Mouse (Mus musculus) cerebellum, adult (tissue): ENCODE results near the gene Cage1.

Source experiments
- ATAC-seq: cut with Nextera tagmentation; 2 replicates; pipeline ENCODE4 v1.9.2; 2017; ENCODE audit warnings: mild to moderate bottlenecking, moderate library complexity, mixed read lengths; ENCODE audit not compliant: insufficient number of reproducible peaks, low FRiP score, low TSS enrichment

Cage1 gene

DNA sequence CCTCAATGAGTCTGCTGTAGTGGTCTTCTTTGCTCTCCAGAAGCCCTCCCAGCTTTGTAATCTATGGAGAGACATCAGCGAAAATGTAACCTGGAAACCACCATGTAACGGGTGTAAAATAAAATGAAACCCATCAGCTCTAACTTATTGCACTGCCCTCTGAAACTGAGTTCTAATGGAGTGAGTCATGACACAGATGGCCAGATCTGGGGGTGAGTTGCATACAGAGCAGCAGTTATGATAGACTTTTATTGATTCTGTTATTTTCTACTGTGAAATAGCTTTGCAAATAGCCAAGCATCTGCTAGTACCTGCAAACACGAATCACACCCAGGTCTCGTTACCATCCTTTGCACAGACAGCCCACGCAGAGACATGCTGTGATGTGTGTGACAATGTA, 24.4 kb downstream of the Cage1 start:
- no peak for ATAC-seq

DNA sequence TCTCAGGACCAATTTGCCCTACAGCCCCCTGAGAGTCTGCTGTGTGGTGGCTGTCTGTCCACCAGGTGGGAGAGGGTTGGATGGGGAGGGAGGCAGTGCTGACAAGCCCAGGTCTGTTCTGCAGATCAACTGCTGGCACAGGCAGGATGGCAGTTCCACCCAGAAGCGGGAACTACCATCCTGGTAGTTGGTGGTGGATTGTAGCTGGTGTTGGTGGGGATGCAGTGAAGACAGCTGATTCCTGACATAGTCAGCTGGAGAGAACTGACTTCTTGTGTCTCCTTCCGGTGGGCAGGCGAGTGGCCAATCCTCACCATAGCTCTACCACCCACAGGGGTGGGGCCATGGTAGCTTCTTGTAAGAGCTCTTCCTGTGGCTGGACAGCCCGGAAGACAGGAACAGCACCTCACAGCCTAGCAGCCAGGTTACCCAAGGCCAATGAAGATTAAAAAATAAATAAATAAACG, 26.4 kb downstream of the Cage1 start:
- no peak for ATAC-seq

DNA sequence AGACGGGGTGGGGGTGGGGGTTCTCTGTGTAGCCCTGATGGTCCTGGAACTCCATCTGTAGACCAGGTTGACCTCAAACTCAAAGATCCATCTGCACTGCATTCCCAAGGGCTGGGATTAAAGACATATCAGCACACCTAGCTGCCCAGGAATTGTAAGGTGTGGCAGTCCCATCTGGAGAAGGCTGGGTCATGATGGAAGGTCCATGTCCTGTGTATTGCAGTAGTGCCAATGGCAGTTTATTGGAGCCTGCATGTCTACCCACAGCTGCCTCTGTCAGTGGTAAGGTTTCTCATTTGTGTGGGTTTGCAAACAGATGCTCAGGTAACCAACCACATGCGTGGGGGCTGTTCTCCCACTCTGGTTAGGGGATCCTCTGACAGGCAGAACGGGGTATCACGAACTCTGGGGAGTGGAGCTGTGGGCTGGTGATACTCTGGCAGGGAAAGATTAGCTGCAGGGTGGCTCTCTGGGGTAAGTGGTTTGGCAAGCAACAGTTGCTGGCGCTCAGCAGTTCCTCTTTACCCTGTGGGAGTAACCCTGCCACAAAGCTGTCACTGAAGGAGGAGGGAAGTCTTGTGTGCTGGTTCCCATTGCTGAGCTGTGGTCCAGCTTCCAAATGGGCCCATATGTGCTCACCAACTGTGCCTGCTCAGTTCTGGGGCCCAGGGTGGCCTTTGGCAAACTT, 27.0 kb downstream of the Cage1 start:
- ATAC-seq: no peak

DNA sequence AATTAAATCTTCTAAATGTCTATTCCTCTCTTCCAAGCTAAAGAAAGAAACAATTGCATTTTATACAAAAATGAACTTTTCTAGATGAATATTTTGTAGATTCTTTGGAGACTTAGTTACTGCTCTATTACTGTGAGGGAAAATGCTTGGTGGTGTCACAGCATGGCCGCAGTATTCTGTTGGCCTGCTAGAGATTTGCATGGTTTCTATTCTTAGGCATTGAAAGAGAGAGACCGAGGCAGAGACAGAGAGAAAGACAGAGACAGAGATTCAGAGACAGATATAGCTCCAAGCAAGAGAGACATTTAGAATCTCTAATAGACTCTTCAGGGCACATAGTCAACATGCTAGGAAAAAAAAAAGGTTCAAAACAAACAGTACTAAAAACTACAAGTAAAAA, 28.9 kb downstream of the Cage1 start:
- ATAC-seq: no peak

DNA sequence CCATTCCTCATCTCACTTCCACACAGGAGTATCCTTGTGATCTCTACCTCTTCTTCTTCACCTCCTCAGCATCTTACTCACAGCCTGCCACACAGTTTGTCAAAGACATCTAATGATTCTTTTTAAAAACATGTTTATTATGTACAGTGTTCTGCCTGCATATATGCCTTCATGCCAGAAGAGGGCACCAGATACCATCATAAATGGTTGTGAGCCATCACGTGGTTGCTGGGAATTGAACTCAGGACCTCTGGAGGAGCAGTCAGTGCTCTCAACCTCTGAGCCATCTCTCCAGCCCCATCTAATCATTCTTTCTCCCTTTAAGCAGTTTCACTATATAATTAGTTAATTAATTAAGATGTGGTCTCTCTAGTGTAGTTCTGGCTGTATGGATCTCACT, 34.4 kb downstream of the Cage1 start:
- ATAC-seq: no peak

DNA sequence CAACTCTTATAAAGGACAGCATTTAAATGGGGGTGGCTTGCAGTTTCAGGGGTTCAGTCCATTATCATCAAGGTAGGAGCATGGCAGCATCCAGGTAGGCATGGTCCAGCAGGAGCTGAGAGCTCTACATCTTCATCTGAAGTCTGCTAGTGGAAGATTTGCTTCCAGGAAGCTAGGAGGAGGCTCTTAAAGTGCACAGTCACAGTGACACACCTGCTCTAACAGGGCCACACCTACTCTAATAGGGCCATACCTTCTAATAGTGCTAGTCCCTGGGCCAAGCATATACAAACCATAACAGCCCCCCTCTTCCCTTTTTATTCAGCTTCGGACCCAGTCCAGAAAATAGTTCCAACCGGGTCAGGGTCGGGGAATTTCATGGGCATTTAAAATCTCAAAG, 37.2 kb downstream of the Cage1 start:
- no peak for ATAC-seq

DNA sequence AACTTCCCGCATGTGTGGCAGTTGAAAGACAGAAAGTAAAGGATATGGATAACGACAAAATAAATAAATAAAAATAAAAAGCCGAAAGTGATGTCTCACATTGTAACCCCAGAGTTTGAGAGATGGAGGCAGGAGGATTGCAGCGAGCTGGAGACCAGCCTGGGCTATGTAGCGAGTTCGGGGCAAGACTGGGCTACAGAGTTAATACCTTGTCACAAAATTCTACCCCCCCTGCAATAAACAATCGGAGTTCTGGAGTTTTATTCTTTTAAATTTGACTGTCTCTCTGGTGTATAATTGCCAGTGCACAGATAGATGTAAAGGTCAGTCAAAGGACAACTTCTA, 42.5 kb downstream of the Cage1 start:
- no peak; the same call in 1 of the 2 replicates for ATAC-seq

DNA sequence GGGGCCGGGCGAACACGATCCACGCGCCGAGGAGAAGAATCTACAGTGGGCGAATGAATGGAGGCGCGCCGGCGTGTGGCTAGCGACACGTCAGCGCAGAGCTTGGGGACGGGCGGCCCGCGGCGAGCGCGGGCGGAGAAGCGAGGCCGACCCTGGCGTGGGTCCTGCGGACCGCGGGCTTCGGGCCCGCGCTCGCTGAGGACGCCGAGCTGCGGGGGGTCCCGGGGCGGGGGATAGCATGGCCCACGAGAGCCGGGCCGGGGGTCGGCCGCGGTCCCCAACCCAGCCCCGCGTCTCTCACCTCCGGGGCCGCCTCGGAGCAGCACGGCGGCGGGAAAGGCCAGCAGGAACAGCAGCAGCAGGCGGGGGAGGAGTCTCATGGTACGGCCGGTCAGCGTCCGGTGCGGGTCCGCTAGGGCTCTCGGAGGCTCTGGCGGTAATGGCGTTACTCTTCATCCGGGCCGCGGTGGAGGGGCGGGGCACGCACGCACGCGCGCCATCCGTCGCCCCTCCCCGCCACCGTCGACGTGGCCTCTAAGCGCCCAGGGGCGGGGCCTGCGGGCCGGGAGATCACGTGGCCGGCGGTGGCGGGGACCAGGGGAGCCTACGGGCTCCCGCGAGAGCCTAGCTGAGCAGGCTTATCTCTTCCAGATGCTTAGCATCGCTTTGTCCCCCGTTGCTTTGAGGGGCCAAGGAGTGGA, 43.0 kb downstream of the Cage1 start, which contains the start of gene Ssr1:
Gene Ssr1 (minus strand): TSS at position 514 of the 701 bp plus-strand sequence.
- ATAC-seq: peak; percentile 96

DNA sequence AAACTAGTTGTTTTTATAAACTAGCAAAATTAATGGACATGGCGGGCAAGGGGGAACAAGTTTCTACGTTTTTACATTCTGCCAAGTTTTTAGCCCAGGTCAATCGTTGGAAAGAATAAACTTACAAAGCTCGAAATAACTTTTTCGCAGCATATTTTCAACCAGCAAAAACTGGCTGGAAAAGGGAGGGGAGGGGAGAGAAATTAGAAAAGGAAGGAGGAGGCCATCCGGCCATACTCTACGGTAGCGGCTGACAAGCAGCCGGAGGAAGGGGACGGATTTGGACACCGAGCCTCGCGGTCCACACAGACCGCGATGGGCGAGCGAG, 43.5 kb downstream of the Cage1 start:
- no peak for ATAC-seq

DNA sequence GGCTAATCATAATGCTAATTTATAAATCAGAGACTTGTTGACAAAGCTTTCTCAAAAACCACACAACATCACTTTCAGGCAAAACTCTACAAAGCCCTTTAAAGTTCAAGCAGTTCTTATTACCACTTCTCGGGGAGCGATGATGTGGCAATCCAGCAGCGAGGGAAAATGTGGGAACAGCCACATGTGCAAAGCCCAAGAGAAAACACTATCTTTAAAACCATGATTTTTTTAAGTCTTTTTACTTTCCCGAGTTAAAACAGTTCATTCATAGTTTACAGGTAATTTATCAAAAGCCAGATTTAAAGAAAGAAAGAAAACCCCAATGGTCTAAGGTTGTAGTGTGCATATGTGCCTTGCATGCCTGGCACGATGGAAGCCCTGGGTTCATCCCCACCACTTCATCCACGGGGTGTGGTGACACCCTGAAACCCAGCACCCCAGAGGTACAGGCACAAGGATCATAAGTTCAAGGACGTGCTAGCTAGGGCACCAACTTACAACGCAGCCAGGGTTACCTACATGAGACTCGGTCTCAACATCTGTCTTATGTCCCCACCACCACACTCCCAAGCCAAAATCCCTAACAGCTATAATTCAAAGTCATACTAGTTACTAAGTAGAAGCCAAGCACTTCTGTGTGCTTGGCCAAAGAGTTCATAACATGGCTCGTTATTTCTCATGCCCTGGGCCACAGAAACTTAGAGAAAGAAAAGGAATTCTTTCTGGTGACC, 44.1 kb downstream of the Cage1 start:
- no peak for ATAC-seq

DNA sequence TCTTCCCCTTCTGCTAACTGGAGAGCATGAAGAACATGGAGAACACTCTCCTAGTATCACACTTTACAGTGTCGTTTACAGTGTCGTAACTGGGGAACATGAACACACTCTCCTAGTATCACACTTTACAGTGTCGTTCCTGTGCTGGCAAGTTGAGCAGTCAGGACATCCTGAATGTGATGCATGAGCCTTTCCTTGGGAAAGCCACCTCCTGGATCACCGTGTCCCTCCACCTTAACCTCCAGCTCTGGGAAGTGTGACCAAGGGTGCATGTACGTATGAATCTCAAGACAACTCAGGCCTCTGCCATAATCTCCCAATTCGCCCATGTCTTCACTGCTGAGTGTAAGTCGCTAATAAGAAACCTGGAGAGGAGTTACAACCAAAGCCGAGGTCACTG, 47.2 kb downstream of the Cage1 start:
- ATAC-seq: no peak

DNA sequence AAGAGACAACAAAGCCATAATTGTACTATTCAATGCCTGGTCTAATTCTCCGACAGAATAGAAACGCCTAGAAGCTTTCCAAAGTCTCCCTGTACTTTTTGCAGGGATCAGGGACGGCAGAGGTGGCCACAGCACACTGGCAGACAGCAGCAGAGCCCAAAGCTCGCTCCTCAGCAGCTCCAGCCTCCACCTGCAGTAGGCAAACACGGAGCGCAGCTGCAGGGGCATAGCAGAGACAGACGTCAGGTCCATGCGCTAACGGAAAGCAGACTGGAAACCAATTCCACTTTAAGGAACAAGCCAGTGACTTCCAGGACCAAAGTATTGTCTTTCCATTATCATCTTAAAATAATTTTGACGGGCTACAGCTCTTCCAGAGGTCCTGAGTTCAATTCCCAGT, 50.7 kb downstream of the Cage1 start:
- no peak for ATAC-seq

DNA sequence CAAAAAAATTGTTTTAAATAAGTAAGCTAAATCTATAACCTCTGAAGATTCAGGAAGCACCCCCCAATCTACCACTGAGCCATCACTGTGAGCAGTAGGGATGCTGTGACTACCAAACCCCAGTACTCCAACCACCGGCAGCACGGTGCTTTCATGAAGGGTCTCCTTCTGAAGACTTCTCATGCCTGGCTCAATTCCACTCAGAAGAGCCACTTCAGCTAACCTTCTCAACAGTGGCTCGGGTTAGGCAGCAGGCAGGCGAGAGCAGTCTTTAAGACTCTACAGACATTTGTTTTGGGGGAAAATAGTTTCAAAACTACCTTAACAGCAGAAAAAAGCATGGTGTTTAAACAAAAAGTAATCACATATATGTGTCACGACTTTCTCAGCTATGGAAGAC, 55.8 kb downstream of the Cage1 start:
- no peak for ATAC-seq

DNA sequence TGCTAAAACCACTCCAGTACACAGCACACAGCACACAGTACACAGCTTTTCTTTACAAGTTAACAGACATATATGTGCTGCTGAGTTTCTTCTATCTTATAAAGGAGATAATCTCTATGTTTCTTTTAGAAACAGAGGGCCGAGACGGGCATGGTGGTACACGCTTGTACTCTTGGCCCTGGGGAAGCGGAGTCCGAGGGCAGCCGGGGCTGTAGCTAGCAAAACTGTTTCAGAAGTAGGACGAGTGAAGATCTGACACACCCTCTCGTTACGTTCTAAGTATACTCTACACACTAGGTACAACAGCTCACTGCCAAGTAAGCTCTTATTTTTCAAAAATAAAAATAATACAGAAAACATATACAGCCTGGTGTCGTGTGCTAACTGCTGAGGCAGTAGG, 56.5 kb downstream of the Cage1 start:
- ATAC-seq: no peak

DNA sequence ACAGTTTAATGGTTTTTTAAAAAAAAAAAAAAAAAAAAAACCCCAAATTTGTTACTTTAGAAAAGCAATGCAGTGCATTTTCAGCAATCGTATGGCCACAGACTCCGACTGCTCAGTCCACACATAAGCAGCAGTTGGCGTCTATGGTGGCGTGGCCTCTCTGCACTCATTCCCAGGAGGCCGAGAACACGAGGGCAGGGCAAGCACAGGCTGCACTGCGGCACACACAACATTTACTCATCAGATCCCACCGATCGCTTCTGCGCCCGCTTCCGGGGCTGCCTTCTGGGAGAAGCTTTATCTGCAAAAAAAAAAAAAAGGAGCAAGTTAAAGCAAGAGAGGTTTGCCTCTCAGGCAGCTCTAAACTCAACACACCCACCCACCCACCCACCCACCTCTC, 57.4 kb downstream of the Cage1 start:
- no peak for ATAC-seq

DNA sequence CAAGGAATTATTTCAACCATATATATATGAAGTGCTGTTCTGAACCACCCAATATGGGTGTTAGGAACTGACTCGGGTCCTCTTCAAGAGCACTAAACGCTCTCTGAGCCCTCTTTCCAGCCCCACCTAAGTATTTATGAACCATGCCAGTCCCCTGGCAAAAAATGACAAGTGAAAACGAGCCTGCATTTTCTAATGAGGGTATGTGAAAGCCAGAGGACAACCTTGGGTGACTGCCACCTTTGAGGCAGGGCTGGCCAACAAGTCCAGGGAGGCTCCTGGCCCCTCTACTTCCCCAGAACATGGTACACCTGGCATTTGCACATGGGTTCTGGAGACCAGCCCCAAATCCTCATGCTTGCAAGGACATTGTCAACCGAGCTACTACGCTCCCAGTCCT, 62.1 kb downstream of the Cage1 start:
- ATAC-seq: no peak

DNA sequence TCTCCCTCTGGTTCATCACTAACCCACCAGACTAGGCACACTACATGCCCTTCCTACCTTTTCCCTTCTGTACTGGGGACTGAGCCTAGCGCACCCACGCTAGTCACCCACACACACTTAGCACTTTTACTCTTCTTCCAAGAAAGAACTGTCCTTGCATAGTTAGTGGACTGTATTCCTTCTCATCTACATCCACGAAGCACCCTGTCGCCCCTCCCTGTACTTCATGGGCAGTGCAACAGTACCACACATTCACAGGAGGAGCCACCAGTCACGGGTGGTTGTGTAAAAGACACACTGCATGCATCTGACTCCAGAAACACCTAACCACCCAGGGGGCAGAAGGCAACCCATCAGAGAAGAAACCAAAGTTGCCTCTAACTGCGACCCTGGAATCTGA, 62.8 kb downstream of the Cage1 start:
- ATAC-seq: no peak

DNA sequence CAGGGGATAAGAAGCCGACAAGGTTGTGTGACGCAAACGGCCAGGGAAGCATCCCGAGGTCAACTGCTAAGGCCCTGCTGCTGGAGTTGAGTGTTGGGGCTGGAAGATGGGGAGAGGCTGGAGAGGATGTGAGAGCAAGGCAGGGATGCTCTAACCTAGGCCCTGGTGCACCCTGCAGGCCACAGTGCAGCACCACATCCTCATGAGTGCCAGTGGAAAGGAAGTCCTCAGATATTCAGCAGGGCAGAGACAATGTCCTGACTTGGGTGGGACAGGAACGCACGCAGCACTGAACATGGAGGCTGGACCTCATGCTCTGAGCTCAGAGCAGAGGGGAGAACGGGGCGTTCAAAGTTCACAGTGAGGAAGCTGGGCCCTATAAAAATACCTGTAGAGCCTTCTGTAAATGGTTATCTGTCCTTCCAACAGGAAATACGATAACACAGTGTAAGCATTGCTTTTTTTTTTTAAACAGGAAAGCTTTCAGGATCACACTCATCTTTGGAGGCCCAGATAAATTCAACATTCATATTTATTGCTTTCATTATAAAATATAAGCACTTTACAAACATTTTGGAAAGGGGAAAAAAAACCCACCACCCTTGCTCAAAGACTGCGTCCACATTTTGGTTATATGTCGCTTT, 65.9 kb downstream of the Cage1 start:
- no peak for ATAC-seq

DNA sequence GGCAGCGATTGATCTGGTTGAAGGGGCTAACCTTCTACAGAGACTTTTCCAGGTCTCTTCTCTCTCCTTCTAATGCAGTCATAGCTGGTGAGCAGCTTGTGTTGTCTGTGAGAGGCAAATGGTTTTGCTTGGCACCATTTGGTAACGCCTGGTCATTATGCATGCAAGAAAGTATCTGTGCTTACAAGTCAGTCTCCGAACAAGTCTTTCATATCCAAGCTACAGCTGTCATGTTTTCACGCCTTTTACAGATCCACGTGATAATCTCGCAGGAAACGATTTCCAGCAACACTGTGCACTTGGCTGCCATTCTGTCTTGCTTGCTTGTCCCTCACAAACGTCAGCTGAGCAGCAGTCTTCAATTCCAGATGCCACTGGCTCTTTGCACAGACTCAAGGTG, 66.9 kb downstream of the Cage1 start:
- ATAC-seq: no peak

DNA sequence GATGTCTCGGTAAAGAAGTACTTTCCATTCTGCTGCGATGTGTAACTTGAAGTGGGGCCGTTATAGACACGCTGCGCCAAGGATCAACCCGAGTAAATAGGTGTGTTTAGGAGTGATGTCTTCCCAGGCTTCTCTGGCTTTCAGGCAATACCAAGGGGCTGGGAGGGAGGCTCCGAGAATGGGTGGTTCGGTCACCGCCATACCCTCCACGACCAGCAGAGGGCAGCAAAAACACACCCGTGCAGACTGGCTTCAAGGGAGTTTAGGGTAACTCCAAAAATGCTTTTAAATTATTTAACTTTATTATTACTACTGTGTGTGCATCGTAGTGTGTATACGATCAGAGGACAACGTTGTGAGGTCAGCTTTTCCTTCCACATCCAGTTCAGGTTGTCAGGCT, 67.5 kb downstream of the Cage1 start:
- ATAC-seq: peak; percentile 65

DNA sequence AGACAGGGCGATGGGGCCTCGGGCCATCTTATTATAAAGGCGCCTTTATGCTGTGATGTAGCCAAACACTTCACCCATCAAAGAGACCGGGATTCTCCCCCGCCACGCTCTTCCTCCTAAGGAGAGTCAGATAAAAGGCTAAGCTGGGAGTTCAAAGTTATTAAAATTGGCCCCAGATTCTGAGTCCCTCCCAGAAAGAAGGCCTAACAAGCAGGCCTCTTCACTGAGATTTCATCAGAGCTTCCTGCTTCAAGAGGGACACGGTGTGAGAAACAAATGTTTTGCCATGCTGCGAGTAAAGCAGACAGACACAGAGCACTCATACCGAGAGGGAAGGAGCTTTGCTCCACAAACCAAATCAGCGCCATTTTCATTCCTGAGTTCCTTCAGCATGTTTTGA, 69.3 kb downstream of the Cage1 start:
- ATAC-seq: no peak
